Mouse (Mus musculus) embryonic facial prominence, embryonic 11.5 days (tissue): ENCODE measurements at regions not wholly inside any gene's neighbourhood (a gene's known extent, or its start where the extent isn't known, plus 50 kb on each side); places are given as distances from the start of the nearest gene placed in this dataset.

Experiments
- ATAC-seq: fragments of 200-750 bp; cut with Nextera tagmentation; replicated peaks from 2 replicates; pipeline ENCODE4 v1.8.0; 2017; ENCODE audit warnings: low read depth; ENCODE audit not compliant: insufficient number of reproducible peaks, low FRiP score, low TSS enrichment
- DNase-seq: peaks from one replicate; pipeline ENCODE4 v3.0.0-alpha.2; 2015; ENCODE audit warnings: low spot score
- H3K27ac ChIP-seq: fragments of 300-500 bp; sonication (generic); replicated peaks from 2 replicates; pipeline ENCODE4 v1.5.1; 2014; ENCODE audit warnings: mild to moderate bottlenecking, low read depth, low read length, control low read depth
- H3K27me3 ChIP-seq: fragments of 300-500 bp; sonication (generic); 2 replicates; pipeline ENCODE4 v1.6.1; 2014; ENCODE audit warnings: mild to moderate bottlenecking, low read length, moderate library complexity, mixed read lengths; ENCODE audit not compliant: control insufficient read depth, insufficient read depth
- H3K36me3 ChIP-seq: fragments of 300-500 bp; sonication (generic); replicated peaks from 2 replicates; pipeline ENCODE4 v1.6.1; 2014; ENCODE audit warnings: low read depth, mild to moderate bottlenecking, low read length, moderate library complexity, mixed read lengths; ENCODE audit not compliant: control insufficient read depth, insufficient read depth
- H3K4me1 ChIP-seq: fragments of 300-500 bp; sonication (generic); 2 replicates; pipeline ENCODE4 v1.6.1; 2014; ENCODE audit warnings: low read length, mixed read lengths; ENCODE audit not compliant: control insufficient read depth, insufficient read depth
- H3K4me2 ChIP-seq: fragments of 300-500 bp; sonication (generic); 2 replicates; pipeline ENCODE4 v1.6.1; 2014; ENCODE audit warnings: low read depth, mild to moderate bottlenecking, control low read depth, low read length, moderate library complexity
- H3K4me3 ChIP-seq: fragments of 300-500 bp; sonication (generic); 2 replicates; pipeline ENCODE4 v1.5.1; 2014; ENCODE audit warnings: low read depth, low read length, control low read depth
- H3K9ac ChIP-seq: fragments of 300-500 bp; sonication (generic); replicated peaks from 2 replicates; pipeline ENCODE4 v1.6.1; 2014; ENCODE audit warnings: mild to moderate bottlenecking, control low read depth, low read length
- H3K9me3 ChIP-seq: fragments of 300-500 bp; sonication (generic); replicated peaks from 2 replicates; pipeline ENCODE4 v1.6.1; 2016; ENCODE audit warnings: mild to moderate bottlenecking, low read length, inconsistent platforms, mixed read lengths; ENCODE audit not compliant: control insufficient read depth
- WGBS: fragments of 180-500 bp; shearing (Covaris S2); extraction: QIAGEN DNeasy Blood & Tissue Kit; methylation state at CpG from one replicate; pipeline ENCODE4 v1.1.7; 2014; 5-methylcytosine and 5-hydroxymethylcytosine counted together

- no peak overlapping the region for H3K27ac ChIP-seq
- no peaks in the 10 kb centered on the region for H3K9me3 ChIP-seq
- WGBS, result 94% methylated on average over 5 of the region's 5 CpGs
- H3K9ac ChIP-seq, result no peak overlapping the region
- H3K4me2 ChIP-seq, result no peak overlapping the region
- ATAC-seq (no peak), DNase-seq (no peak)
- no peaks in the 10 kb centered on the region for H3K36me3 ChIP-seq
- no peaks in the 10 kb centered on the region for H3K4me1 ChIP-seq
- no peak overlapping the region for H3K4me3 ChIP-seq
- no peaks in the 10 kb centered on the region for H3K27me3 ChIP-seq
These were observed 54.2 kb upstream of the Cdc42bpa start for GRCm38 (mm10) chr1:179906115-179906514.

GRCm38 (mm10) chr1:179892711-179893110 is 67.6 kb upstream of the Cdc42bpa start:
- WGBS, result 91% methylated on average over 6 of the region's 6 CpGs
- H3K4me3 ChIP-seq, result no peak overlapping the region
- H3K4me2 ChIP-seq, result no peak overlapping the region
- no peaks in the 10 kb centered on the region for H3K27me3 ChIP-seq
- no peak overlapping the region for H3K9ac ChIP-seq
- no peaks in the 10 kb centered on the region for H3K36me3 ChIP-seq
- DNase-seq (no peak), ATAC-seq (no peak)
- no peaks in the 10 kb centered on the region for H3K9me3 ChIP-seq
- H3K4me1 ChIP-seq, result no peaks in the 10 kb centered on the region
- H3K27ac ChIP-seq, result no peak overlapping the region

- H3K9me3 ChIP-seq, result no peaks in the 10 kb centered on the region
- no peak overlapping the region for H3K4me3 ChIP-seq
- no peak overlapping the region for H3K9ac ChIP-seq
- no peaks in the 10 kb centered on the region for H3K36me3 ChIP-seq
- H3K4me1 ChIP-seq, result no peaks in the 10 kb centered on the region
- DNase-seq (peak; percentile 70), ATAC-seq (no peak)
- 52% methylated on average over 9 of the region's 9 CpGs for WGBS
- no peak overlapping the region for H3K27ac ChIP-seq
- H3K27me3 ChIP-seq, result no peaks in the 10 kb centered on the region
- H3K4me2 ChIP-seq, result no peak overlapping the region
These were observed 72.4 kb upstream of the Cdc42bpa start for GRCm38 (mm10) chr1:179887921-179888320.

- DNase-seq, result no peak
- Histone ChIP-seq H3K9me3 (no peaks in the 10 kb centered on the region), H3K27ac (no peak overlapping the region), H3K27me3 (no peaks in the 10 kb centered on the region), H3K4me1 (no peaks in the 10 kb centered on the region), H3K4me3 (no peak overlapping the region), H3K4me2 (no peak overlapping the region), H3K36me3 (no peaks in the 10 kb centered on the region), H3K9ac (no peak overlapping the region)
- WGBS, result 78% methylated on average over 5 of the region's 5 CpGs
- no peak for ATAC-seq
These were observed 77.7 kb upstream of the Ahctf1 start for GRCm38 (mm10) chr1:179881222-179881621.

- Histone ChIP-seq H3K4me2 (no peak overlapping the region), H3K9ac (no peak overlapping the region), H3K4me1 (no peaks in the 10 kb centered on the region), H3K27me3 (no peaks in the 10 kb centered on the region), H3K27ac (no peak overlapping the region), H3K36me3 (no peaks in the 10 kb centered on the region), H3K9me3 (no peaks in the 10 kb centered on the region), H3K4me3 (no peak overlapping the region)
- 84% methylated on average over 6 of the region's 6 CpGs for WGBS
- ATAC-seq, result no peak
- DNase-seq, result no peak
These were observed 74.4 kb upstream of the Ahctf1 start for GRCm38 (mm10) chr1:179877893-179878292.

GRCm38 (mm10) chr1:179873772-179874555 is 70.5 kb upstream of the Ahctf1 start:
- WGBS, result 72% methylated on average over 12 of the region's 12 CpGs
- no peak for DNase-seq
- Histone ChIP-seq H3K9ac (no peak overlapping the region), H3K36me3 (no peaks in the 10 kb centered on the region), H3K4me2 (no peak overlapping the region), H3K4me3 (no peak overlapping the region), H3K27ac (no peak overlapping the region), H3K4me1 (no peaks in the 10 kb centered on the region), H3K27me3 (no peaks in the 10 kb centered on the region), H3K9me3 (no peaks in the 10 kb centered on the region)
- ATAC-seq, result no peak

- Histone ChIP-seq H3K4me3 (no peak overlapping the region), H3K9me3 (no peaks in the 10 kb centered on the region), H3K36me3 (no peaks in the 10 kb centered on the region), H3K4me1 (no peaks in the 10 kb centered on the region), H3K9ac (no peak overlapping the region), H3K4me2 (no peak overlapping the region), H3K27ac (no peak overlapping the region), H3K27me3 (no peaks in the 10 kb centered on the region)
- ATAC-seq (no peak), DNase-seq (no peak)
- 73% methylated on average over 3 of the region's 3 CpGs for WGBS
These were observed 68.5 kb upstream of the Ahctf1 start for GRCm38 (mm10) chr1:179871961-179872360.

- 89% methylated on average over 9 of the region's 9 CpGs for WGBS
- DNase-seq, result no peak
- no peak for ATAC-seq
- Histone ChIP-seq H3K9ac (no peak overlapping the region), H3K36me3 (no peaks in the 10 kb centered on the region), H3K27ac (no peak overlapping the region), H3K4me3 (no peak overlapping the region), H3K9me3 (no peaks in the 10 kb centered on the region), H3K4me1 (no peaks in the 10 kb centered on the region), H3K27me3 (no peaks in the 10 kb centered on the region), H3K4me2 (no peak overlapping the region)
These were observed 65.2 kb upstream of the Ahctf1 start for GRCm38 (mm10) chr1:179868656-179869055.
